Mouse (Mus musculus) midbrain, embryonic 13.5 days (tissue): ENCODE measurements around the gene Cacna1e. TPM values are rescaled to one million over a fixed set of nuclear protein-coding genes. Genes with fewer than 3 reads are reported as not detected.

Experiments
- polyA plus RNA-seq: library from polyadenylated mRNA; unstranded; fragments of >200 nt; fragmentation: Nextera tagmentation; extraction: Ambion mirVana; gene quantifications from 2 replicates; pipeline ENCODE4 v1.2.1, GENCODE M21; 2015

Cacna1e gene
- polyA plus RNA-seq, 1 experiment from 2014 or later: 8.0 TPM

Other genes with a start within 250 kb of the Cacna1e start
- 5.9 and 9.4 TPM in 2 replicates for gene Ier5, start 215.1 kb upstream of the Cacna1e start, polyA plus RNA-seq